Mouse (Mus musculus) frontal cortex, adult 2 months (tissue): ENCODE measurements around the gene Fnip1. TPM values are rescaled to one million over a fixed set of nuclear protein-coding genes. Genes with fewer than 3 reads are reported as not detected.
A peak's percentile ranks its signal among the peaks of the same experiment; 100 is the strongest.

Experiments used
- DNase-seq, 2 experiments: peaks; one replicate each; pipeline ENCODE4 v3.0.0; 2022; ENCODE audit warnings: low spot score in 1 of 2; ENCODE audit errors: extremely low spot score in 1 of 2
- polyA plus RNA-seq: library from polyadenylated mRNA; depleted of rRNA; stranded (reverse); fragments of >200 nt; gene quantifications from 2 replicates; pipeline ENCODE4 v1.2.3, GENCODE M21; 2012; rRNA removed

The Fnip1 gene
- polyA plus RNA-seq, 1 experiment: 19.0 TPM

GRCm38 (mm10) chr11:54539486-54539885 lies 101.5 kb downstream of the Fnip1 start:
- no peak for DNase-seq

DNA sequence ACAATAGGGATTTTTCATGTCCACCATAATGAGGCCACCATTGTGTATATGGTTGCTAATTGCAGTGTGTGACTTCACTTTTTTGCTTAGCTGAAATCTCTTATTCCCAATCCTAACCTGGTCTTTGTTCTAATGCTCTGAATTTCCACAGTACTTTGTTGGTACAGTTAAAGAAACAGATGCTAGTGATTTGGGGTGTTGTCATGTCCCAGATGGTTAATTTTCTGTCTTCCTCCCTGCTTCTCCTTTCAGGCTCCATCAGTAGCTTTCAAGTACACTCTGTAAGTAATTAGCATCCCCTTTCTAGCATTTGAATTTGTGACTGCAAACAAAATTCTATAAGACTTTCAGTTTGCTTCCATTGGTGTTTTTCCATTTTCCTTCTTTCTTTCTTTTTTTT lies 102.3 kb downstream of the Fnip1 start:
- DNase-seq: no peak

- no peak for DNase-seq
Observed at GRCm38 (mm10) chr11:54542414-54542813, 104.4 kb downstream of the Fnip1 start.

- no peak for DNase-seq
Observed at GRCm38 (mm10) chr11:54554970-54555369, 117.0 kb downstream of the Fnip1 start.

DNA sequence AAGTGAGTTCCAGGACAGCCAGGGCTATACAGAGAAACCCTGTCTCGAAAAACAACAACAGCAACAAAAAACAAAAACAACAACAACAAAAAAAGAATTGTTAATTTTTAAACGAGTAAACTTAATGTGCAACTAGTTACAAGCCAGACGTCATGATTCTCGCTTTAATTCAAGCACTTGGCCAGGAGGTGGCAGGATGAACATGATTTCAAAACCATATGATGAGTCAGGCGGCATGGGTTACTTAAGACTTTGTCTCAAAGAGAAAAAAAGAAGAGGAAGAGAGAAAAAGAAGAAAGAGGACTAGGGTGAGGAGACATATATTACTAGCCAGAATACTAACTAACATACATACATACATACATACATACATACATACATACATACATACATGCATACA lies 124.8 kb downstream of the Fnip1 start:
- DNase-seq: peak; percentile 18 to 65

Other genes with a start within 250 kb of the Fnip1 start
- gene Csf2, start 188.5 kb upstream of the Fnip1 start, polyA plus RNA-seq: not detected in 2 replicates
- gene Il3, start 170.9 kb upstream of the Fnip1 start, polyA plus RNA-seq: not detected in 2 replicates
- gene Acsl6, start 134.4 kb upstream of the Fnip1 start, polyA plus RNA-seq: 152 and 160 TPM in 2 replicates
- gene Meikin, start 67.5 kb upstream of the Fnip1 start, polyA plus RNA-seq: not detected in 2 replicates
- gene Rapgef6, start 84.6 kb downstream of the Fnip1 start, polyA plus RNA-seq: 17.5 and 21.4 TPM in 2 replicates